Comparison of ENCODE assay signal across 24 mouse cellular contexts in genomic region chr12:15449484-15449883, GRCm38 (mm10).
A peak's percentile ranks its signal among the peaks of the same experiment; 100 is the strongest.
DNase-seq lines count a peak whose midpoint lies in the region; ATAC-seq and TF ChIP-seq lines count a peak whose summit lies in the region.
"Had no signal": no experiment of that assay in that cellular context is flagged by ENCODE, and none has a peak within 500 bp of the region (broad histone marks: within the 10 kb centered on the region; RNA-seq: fewer than 3 reads in every experiment).

No protein-coding gene starts in this region.

- DNase-seq in ES-CJ7 (ENCODE audit: low read depth, low spot score) (peak; percentile 53), R1 (ENCODE audit: low read depth, low spot score) (peak; percentile 69), ZHBTc4 (ENCODE audit: low read depth, low spot score) (peak; percentile 44)
- DNase-seq in forebrain, postnatal 0 days: no peak
- DNase-seq in yolk sac, embryonic 10.5 days (ENCODE audit: low spot score): no peak
- DNase-seq: adrenal gland, adult 2 months; adrenal gland, adult 8-10 months; adrenal gland, postnatal 10 days; adrenal gland, postnatal 14 days; adrenal gland, postnatal 25 days; adrenal gland, postnatal 36 days; B cell, adult 2 months; cerebellum, adult 11 months; cerebellum, adult 11-12 months; cerebellum, adult 18-20 months; cerebellum, adult 2 months; cerebellum, adult 8-10 months; cerebellum, adult 9-10 months had no signal

- H3K36me3 ChIP-seq in midbrain, embryonic 15.5 days (replicated peaks): no peaks in the 10 kb centered on the region
- H3K36me3 ChIP-seq in forebrain, postnatal 0 days (ENCODE audit: insufficient read depth): no peaks in the 10 kb centered on the region
- H3K36me3 ChIP-seq: G1E had no signal

- no peak overlapping the region for H3K4me3 ChIP-seq in midbrain, embryonic 15.5 days
- no peak overlapping the region for H3K4me3 ChIP-seq in forebrain, postnatal 0 days (ENCODE audit: low read depth, low read length)

- no peak overlapping the region for H3K4me2 ChIP-seq in midbrain, embryonic 15.5 days
- H3K4me2 ChIP-seq in forebrain, postnatal 0 days (ENCODE audit: low read depth): no peak overlapping the region

- no peaks in the 10 kb centered on the region for H3K27me3 ChIP-seq in midbrain, embryonic 15.5 days (replicated peaks)
- no peaks in the 10 kb centered on the region for H3K27me3 ChIP-seq in forebrain, postnatal 0 days (ENCODE audit: insufficient read depth, low read length)
- H3K27me3 ChIP-seq: CH12.LX, Patski had no signal

- 76% methylated on average over 4 of the region's 4 CpGs for WGBS in midbrain, embryonic 15.5 days
- WGBS in forebrain, postnatal 0 days: 80% methylated on average over 4 of the region's 4 CpGs

- H3K9me3 ChIP-seq in midbrain, embryonic 15.5 days: no peaks in the 10 kb centered on the region
- no peaks in the 10 kb centered on the region for H3K9me3 ChIP-seq in forebrain, postnatal 0 days (ENCODE audit: low read length)
- H3K9me3 ChIP-seq: G1E had no signal

- ATAC-seq in midbrain, embryonic 15.5 days (replicated peaks): no peak
- ATAC-seq in forebrain, postnatal 0 days: no peak
- ATAC-seq: activated CD4-positive, CD25-positive, alpha-beta regulatory T cell, adult 4 months; CD4-positive, CD25-positive, alpha-beta regulatory T cell, adult 4 months; Patski had no signal

- no peak for TF ChIP-seq CTCF in forebrain, postnatal 0 days (IDR thresholded peaks at IDR 0.05; ENCODE audit: low read depth)

- H3K9ac ChIP-seq in midbrain, embryonic 15.5 days: no peak overlapping the region
- H3K9ac ChIP-seq in forebrain, postnatal 0 days: no peak overlapping the region

- no peaks in the 10 kb centered on the region for H3K4me1 ChIP-seq in midbrain, embryonic 15.5 days
- no peaks in the 10 kb centered on the region for H3K4me1 ChIP-seq in forebrain, postnatal 0 days (ENCODE audit: insufficient read depth)

- H3K27ac ChIP-seq in midbrain, embryonic 15.5 days: no peak overlapping the region
- no peak overlapping the region for H3K27ac ChIP-seq in forebrain, postnatal 0 days (ENCODE audit: low read depth, low read length)

Comparison
In these comparisons a context has a peak if more than half of its experiments do, and no peak if none do; other contexts are left out.
1. DNase-seq: peak in ES-CJ7 (single experiment), R1 (single experiment) and ZHBTc4 (single experiment); none in forebrain, postnatal 0 days (single experiment) and yolk sac, embryonic 10.5 days (single experiment).